Mouse (Mus musculus) gastrocnemius, postnatal 36 days (tissue): Measurements from ENCODE around the gene Slc25a51. TPM values are rescaled to one million over a fixed set of nuclear protein-coding genes. Genes with fewer than 3 reads are reported as not detected.

Experiments
- microRNA-seq, 2 experiments: library from miRNA; unstranded; fragments of <30 nt; microRNA quantifications; one replicate each; pipeline ENCODE4 v1.2.0; 2021
- total RNA-seq, 2 experiments: library from RNA; stranded (reverse); gene quantifications; 2 replicates each; pipeline ENCODE4 v1.2.3; 2021

Gene Slc25a51
- total RNA-seq, 2 experiments from 2014 or later: 80.1 to 89.9 TPM

Small RNAs within 50 kb of the gene (microRNA-seq; reads per million reads assigned to microRNA genes)
- gene Gm25692: 0 reads per million in 2 experiments

Other genes starting within 250 kb of the Slc25a51 start
- gene Frmpd1, start 223.9 kb downstream of the Slc25a51 start, total RNA-seq: under 1 TPM; 0.54 to 0.84 TPM
- 1 to 10 TPM; 4.0 to 5.4 TPM for gene Trmt10b, start 111.6 kb downstream of the Slc25a51 start, total RNA-seq
- 1 to 10 TPM; 8.8 to 9.0 TPM for gene Dcaf10, start 66.7 kb downstream of the Slc25a51 start, total RNA-seq
- gene Exosc3, start 66.0 kb downstream of the Slc25a51 start, total RNA-seq: 10 to 100 TPM in 1 of 2 experiments, 1 to 10 TPM in 1; 7.4 to 10.3 TPM
- 1 to 10 TPM; 6.3 to 6.7 TPM for gene Shb, start 123.7 kb upstream of the Slc25a51 start, total RNA-seq